Mouse (Mus musculus): ENCODE measurements around the gene Il1rap. TPM values are rescaled to one million over a fixed set of nuclear protein-coding genes. Genes with fewer than 3 reads are reported as not detected.

The Il1rap gene
- polyA plus RNA-seq, 1 experiment from 2014 or later, result 3.0 TPM

DNA sequence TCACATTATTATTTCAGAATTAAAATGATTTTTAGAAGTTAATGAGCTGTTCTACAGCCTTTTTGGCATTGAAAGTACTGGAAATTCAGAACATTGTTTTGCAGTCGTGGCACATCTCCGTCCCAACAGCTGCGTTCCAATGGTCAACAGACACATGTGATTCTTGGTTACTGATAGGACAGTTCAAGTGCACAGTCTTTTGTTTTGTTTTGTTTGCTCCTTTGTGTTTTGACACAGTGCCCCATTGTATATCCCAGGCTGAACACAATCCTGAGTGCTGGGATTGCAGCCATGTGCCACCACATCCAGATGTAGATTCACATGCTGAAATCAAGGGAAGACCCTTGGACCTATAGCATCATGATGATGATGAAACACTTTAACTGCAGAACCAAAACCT is 129.4 kb downstream of the Il1rap start:
- no peak for DNase-seq (ENCODE audit: low spot score)
- no peaks in the 10 kb centered on the region for H3K36me3 ChIP-seq
- H3K9me3 ChIP-seq (replicated peaks), result no peaks in the 10 kb centered on the region
- no peak overlapping the region for H3K4me3 ChIP-seq
- H3K4me1 ChIP-seq, result no peaks in the 10 kb centered on the region
- 93% methylated on average over 3 of the region's 3 CpGs for WGBS
- H3K27me3 ChIP-seq (ENCODE audit: low read depth, poor library complexity, severe bottlenecking), result no peaks in the 10 kb centered on the region
- no peak overlapping the region for H3K27ac ChIP-seq (replicated peaks)

GRCm38 (mm10) chr16:26713538-26714316 is 132.2 kb downstream of the Il1rap start:
- no peaks in the 10 kb centered on the region for H3K9me3 ChIP-seq (replicated peaks)
- no peak overlapping the region for H3K27ac ChIP-seq (replicated peaks)
- no peak overlapping the region for H3K4me3 ChIP-seq
- H3K4me1 ChIP-seq, result no peaks in the 10 kb centered on the region
- H3K36me3 ChIP-seq, result no peaks in the 10 kb centered on the region
- no peaks in the 10 kb centered on the region for H3K27me3 ChIP-seq (ENCODE audit: low read depth, poor library complexity, severe bottlenecking)
- 86% methylated on average over 5 of the region's 5 CpGs for WGBS
- no peak for DNase-seq (ENCODE audit: low spot score)

DNA sequence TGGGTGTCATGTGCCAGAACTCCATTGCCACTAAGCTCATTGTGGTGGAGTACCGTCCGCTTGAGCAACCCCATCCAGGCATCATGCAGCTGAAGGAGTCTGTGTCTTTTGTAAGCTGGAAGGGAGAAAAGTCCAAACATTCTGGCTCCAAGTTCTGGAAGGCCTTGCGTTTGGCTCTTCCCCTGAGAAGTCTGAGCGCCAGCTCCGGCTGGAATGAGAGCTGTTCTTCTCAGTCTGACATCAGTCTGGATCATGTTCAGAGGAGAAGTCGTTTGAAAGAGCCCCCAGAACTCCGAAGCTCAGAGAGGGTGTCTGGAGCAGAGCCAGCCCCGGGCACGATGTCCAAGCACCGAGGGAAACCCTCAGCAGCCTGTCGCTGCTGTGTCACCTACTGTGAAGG is 141.0 kb downstream of the Il1rap start:
- no peak overlapping the region for H3K27ac ChIP-seq (replicated peaks)
- H3K4me1 ChIP-seq, result no peaks in the 10 kb centered on the region
- H3K4me3 ChIP-seq, result no peak overlapping the region
- no peak for DNase-seq (ENCODE audit: low spot score)
- H3K36me3 ChIP-seq, result no peaks in the 10 kb centered on the region
- no peaks in the 10 kb centered on the region for H3K27me3 ChIP-seq (ENCODE audit: low read depth, poor library complexity, severe bottlenecking)
- 89% methylated on average over 11 of the region's 11 CpGs for WGBS
- H3K9me3 ChIP-seq (replicated peaks), result no peaks in the 10 kb centered on the region

DNA sequence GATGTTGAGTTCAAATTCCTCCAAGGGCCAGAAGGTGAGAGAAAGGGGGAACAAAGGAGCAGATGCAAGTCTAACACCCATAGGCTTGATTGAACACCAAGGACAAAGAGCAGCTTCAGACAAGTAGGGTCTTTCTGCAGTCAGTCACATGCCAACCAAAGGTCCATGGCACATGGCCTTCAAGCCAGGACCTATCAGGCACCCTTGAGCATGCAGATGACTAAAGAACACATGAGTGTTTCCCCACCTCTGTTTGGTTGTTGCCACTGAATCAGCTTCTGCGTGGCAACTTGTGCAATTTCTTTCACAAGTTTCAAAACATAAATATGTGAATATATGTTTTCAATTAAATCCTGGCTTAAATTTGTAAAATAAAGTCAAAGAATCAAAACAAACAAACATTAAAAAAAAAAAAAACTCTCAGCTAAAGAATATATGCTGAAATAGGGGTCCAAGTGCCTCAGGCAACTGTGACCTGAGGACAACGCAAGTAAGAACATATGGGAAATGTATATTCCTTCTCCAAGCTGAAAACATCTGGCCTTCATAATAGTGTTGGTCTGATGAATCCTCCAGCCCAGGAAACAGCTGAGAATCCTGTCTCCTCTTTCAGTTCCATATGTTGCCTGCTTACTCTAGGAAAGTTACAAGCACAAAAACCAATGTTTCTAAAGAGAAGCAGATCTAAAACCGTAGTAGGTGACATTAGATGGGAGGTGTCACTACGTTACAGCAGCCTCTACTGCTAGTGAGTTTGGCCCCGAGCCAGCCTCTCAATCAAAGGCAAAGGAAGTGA is 142.6 kb downstream of the Il1rap start:
- WGBS, result 76% methylated on average over 5 of the region's 5 CpGs
- H3K27me3 ChIP-seq (ENCODE audit: low read depth, poor library complexity, severe bottlenecking), result no peaks in the 10 kb centered on the region
- no peaks in the 10 kb centered on the region for H3K36me3 ChIP-seq
- no peak overlapping the region for H3K4me3 ChIP-seq
- no peaks in the 10 kb centered on the region for H3K9me3 ChIP-seq (replicated peaks)
- no peak for DNase-seq (ENCODE audit: low spot score)
- H3K4me1 ChIP-seq, result no peaks in the 10 kb centered on the region
- no peak overlapping the region for H3K27ac ChIP-seq (replicated peaks)

DNA sequence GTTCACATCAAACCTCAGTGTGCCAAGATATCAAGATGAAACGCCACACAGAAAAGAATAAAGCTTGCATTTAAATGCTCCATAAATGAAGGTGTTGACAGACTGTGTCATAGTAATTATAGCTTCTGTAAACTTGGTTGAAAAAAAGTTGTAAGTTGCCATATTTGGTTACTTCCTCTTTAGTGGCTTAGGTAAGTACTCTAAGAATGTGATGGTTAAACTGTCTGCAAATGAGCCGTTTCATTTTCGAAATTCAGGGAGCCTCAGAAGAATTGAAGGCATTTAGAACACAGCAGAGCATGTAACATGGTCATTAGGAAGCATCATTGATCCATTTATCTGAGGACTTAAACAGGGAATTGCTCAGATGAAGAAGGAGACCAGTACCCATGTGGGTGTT is 146.6 kb downstream of the Il1rap start:
- no peak overlapping the region for H3K4me3 ChIP-seq
- no peaks in the 10 kb centered on the region for H3K36me3 ChIP-seq
- H3K27me3 ChIP-seq (ENCODE audit: low read depth, poor library complexity, severe bottlenecking), result no peaks in the 10 kb centered on the region
- no peaks in the 10 kb centered on the region for H3K4me1 ChIP-seq
- no peak for DNase-seq (ENCODE audit: low spot score)
- H3K27ac ChIP-seq (replicated peaks), result no peak overlapping the region
- no peaks in the 10 kb centered on the region for H3K9me3 ChIP-seq (replicated peaks)
- 84% methylated on average over 3 of the region's 3 CpGs for WGBS

DNA sequence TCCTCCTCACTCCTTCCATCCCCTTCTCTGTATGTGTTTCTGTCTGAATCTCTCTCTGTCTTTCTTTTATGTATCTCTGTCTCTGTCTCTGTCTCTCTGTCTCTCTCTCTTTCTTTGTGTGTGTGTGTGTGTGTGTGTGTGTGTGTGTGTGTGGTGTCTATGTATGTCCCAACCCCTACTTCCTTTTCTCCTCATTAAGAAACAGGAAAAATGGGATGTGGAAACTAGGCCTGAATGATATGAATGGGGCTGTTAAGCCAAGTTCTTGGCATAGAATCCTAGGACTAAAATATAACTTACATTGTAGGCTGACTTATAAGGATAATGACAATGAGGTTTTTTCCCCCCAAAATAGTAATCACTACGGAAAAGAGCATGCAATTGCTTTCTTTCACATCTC is 149.4 kb downstream of the Il1rap start:
- no peaks in the 10 kb centered on the region for H3K27me3 ChIP-seq (ENCODE audit: low read depth, poor library complexity, severe bottlenecking)
- no peak overlapping the region for H3K27ac ChIP-seq (replicated peaks)
- H3K4me3 ChIP-seq, result no peak overlapping the region
- H3K36me3 ChIP-seq, result no peaks in the 10 kb centered on the region
- H3K4me1 ChIP-seq, result no peaks in the 10 kb centered on the region
- DNase-seq (ENCODE audit: low spot score), result no peak
- no peaks in the 10 kb centered on the region for H3K9me3 ChIP-seq (replicated peaks)
- 88% methylated on average over 1 of the region's 1 CpGs for WGBS

DNA sequence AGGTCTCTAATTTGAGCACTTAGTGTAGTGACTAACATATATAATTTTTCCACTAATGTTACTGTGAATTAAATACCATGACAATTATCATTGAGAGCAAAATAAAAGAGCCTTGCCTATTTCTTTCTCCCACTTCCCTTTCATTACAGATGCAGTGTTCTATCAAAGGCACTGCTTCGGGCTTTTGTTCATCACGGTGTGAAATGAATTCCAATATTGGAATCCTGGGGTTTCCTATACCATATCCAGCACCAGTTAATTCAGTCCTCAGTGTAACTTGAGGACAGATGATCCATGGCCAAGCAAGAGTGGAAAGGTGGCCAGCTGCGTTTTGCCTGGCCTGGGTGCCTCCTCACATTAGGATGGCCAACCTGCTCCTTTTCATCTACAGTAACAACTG is 151.1 kb downstream of the Il1rap start:
- Histone ChIP-seq H3K27ac (replicated peaks) (no peak overlapping the region), H3K9me3 (replicated peaks) (no peaks in the 10 kb centered on the region), H3K36me3 (no peaks in the 10 kb centered on the region), H3K4me3 (no peak overlapping the region), H3K27me3 (ENCODE audit: low read depth, poor library complexity, severe bottlenecking) (no peaks in the 10 kb centered on the region), H3K4me1 (no peaks in the 10 kb centered on the region)
- WGBS, result 75% methylated on average over 3 of the region's 3 CpGs
- no peak for DNase-seq (ENCODE audit: low spot score)

GRCm38 (mm10) chr16:26755381-26756155 is 174.1 kb downstream of the Il1rap start:
- H3K27me3 ChIP-seq (ENCODE audit: low read depth, poor library complexity, severe bottlenecking), result no peaks in the 10 kb centered on the region
- DNase-seq (ENCODE audit: low spot score), result no peak
- WGBS, result 84% methylated on average over 5 of the region's 5 CpGs
- no peaks in the 10 kb centered on the region for H3K9me3 ChIP-seq (replicated peaks)
- no peak overlapping the region for H3K4me3 ChIP-seq
- no peaks in the 10 kb centered on the region for H3K36me3 ChIP-seq
- H3K4me1 ChIP-seq, result no peaks in the 10 kb centered on the region
- no peak overlapping the region for H3K27ac ChIP-seq (replicated peaks)

DNA sequence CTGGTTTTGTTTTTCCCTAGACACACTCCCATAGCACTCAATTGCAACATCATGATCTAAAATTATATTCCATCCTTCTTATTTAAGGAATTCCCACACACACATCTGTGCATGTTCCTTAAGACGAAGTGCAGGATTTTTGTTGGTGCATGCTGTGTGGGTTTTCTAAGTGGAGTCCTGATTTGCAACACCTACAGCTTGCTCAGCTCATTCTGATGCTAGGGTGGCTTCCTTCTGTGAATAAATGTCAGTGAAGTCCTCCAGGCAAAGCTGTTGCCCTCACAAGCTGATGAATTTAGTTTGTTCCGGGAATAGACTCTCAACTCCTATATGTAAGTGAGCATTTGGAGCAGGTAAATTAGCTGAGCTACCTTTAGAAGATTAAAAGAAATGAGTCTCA is 194.5 kb downstream of the Il1rap start:
- no peaks in the 10 kb centered on the region for H3K36me3 ChIP-seq
- no peak for DNase-seq (ENCODE audit: low spot score)
- no peak overlapping the region for H3K4me3 ChIP-seq
- no peaks in the 10 kb centered on the region for H3K27me3 ChIP-seq (ENCODE audit: low read depth, poor library complexity, severe bottlenecking)
- WGBS, result 85% methylated on average over 2 of the region's 2 CpGs
- H3K27ac ChIP-seq (replicated peaks), result no peak overlapping the region
- no peaks in the 10 kb centered on the region for H3K9me3 ChIP-seq (replicated peaks)
- H3K4me1 ChIP-seq, result no peaks in the 10 kb centered on the region

DNA sequence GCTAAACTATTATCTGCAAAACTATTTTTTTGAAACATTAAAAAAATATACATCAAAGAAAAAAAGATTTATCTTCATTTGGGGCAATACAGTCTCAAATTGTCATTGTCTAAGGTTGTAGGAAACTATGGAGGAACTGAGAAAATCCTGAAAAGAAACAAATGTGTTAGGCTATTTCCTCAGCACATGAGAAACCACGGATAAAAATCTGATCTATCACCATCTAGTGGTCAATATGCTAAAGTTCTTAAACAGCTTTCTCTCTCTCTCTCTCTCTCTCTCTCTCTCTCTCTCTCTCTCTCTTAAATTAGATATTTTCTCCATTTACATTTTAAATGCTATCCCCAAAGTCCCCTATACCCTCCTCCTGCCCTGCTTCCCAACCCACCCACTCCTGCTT is 195.6 kb downstream of the Il1rap start:
- no peaks in the 10 kb centered on the region for H3K9me3 ChIP-seq (replicated peaks)
- H3K27me3 ChIP-seq (ENCODE audit: low read depth, poor library complexity, severe bottlenecking), result no peaks in the 10 kb centered on the region
- 26% methylated on average over 1 of the region's 1 CpGs for WGBS
- no peak overlapping the region for H3K27ac ChIP-seq (replicated peaks)
- DNase-seq (ENCODE audit: low spot score), result no peak
- H3K4me3 ChIP-seq, result no peak overlapping the region
- H3K36me3 ChIP-seq, result no peaks in the 10 kb centered on the region
- no peaks in the 10 kb centered on the region for H3K4me1 ChIP-seq
